Mouse (Mus musculus) limb, embryonic 15.5 days (tissue): ENCODE results near the gene Rflnb. TPM values are rescaled to one million over a fixed set of nuclear protein-coding genes. Genes with fewer than 3 reads are reported as not detected.
"Not testable (repeated sequence)": the region's sequence is repeated elsewhere in the genome, so short reads cannot be mapped to it uniquely, and the experiment has no call there.

Source experiments
- ATAC-seq: fragments of 200-750 bp; cut with Nextera tagmentation; 2 replicates; pipeline ENCODE4 v1.8.0; 2017; ENCODE audit warnings: low read depth, moderate TSS enrichment; ENCODE audit not compliant: insufficient number of reproducible peaks, low FRiP score, low TSS enrichment
- H3K27ac ChIP-seq: fragments of 300-500 bp; sonication (generic); 2 replicates; pipeline ENCODE4 v1.5.1; 2015; ENCODE audit warnings: moderate library complexity, mild to moderate bottlenecking, inconsistent platforms
- H3K27me3 ChIP-seq: fragments of 300-500 bp; sonication (generic); 2 replicates; pipeline ENCODE4 v1.6.1; 2015; ENCODE audit warnings: inconsistent platforms
- H3K36me3 ChIP-seq: fragments of 300-500 bp; sonication (generic); 2 replicates; pipeline ENCODE4 v1.6.1; 2015; ENCODE audit warnings: inconsistent platforms
- H3K4me1 ChIP-seq: fragments of 300-500 bp; sonication (generic); 2 replicates; pipeline ENCODE4 v1.6.1; 2015; ENCODE audit warnings: inconsistent platforms
- H3K4me2 ChIP-seq: fragments of 300-500 bp; sonication (generic); 2 replicates; pipeline ENCODE4 v1.6.1; 2015; ENCODE audit warnings: mild to moderate bottlenecking, inconsistent platforms
- H3K4me3 ChIP-seq: fragments of 300-500 bp; sonication (generic); 2 replicates; pipeline ENCODE4 v1.5.1; 2015; ENCODE audit warnings: mild to moderate bottlenecking, inconsistent platforms
- H3K9ac ChIP-seq: fragments of 300-500 bp; sonication (generic); 2 replicates; pipeline ENCODE4 v1.6.1; 2015; ENCODE audit warnings: inconsistent platforms
- H3K9me3 ChIP-seq: fragments of 300-500 bp; sonication (generic); 2 replicates; pipeline ENCODE4 v1.6.1; 2016; ENCODE audit warnings: inconsistent platforms
- WGBS: fragments of 180-500 bp; shearing (Covaris S2); methylation state at CpG from one replicate; pipeline ENCODE4 v1.1.7; 2015; 5-methylcytosine and 5-hydroxymethylcytosine counted together
- polyA plus RNA-seq: library from polyadenylated mRNA; unstranded; fragments of >200 nt; fragmentation: Nextera tagmentation; extraction: Ambion mirVana; gene quantifications from 2 replicates; pipeline ENCODE4 v1.2.1, GENCODE M21; 2015

Rflnb gene
- polyA plus RNA-seq, 1 experiment from 2014 or later, result 59.4 TPM

- 85% methylated on average over 7 of the region's 7 CpGs for WGBS
- not testable (repeated sequence) for H3K4me2 ChIP-seq, H3K4me3 ChIP-seq, H3K27ac ChIP-seq, H3K9me3 ChIP-seq, H3K9ac ChIP-seq, H3K4me1 ChIP-seq, H3K36me3 ChIP-seq, H3K27me3 ChIP-seq, ATAC-seq
Observed at GRCm38 (mm10) chr11:76004276-76004675, 23.3 kb downstream of the Rflnb start.

- H3K27ac ChIP-seq, result no peak overlapping the region
- H3K4me3 ChIP-seq, result no peak overlapping the region
- no peaks in the 10 kb centered on the region for H3K36me3 ChIP-seq
- H3K4me1 ChIP-seq, result peaks cover 8% of the 10 kb centered on the region; the same call in 1 of the 2 replicates
- H3K9ac ChIP-seq, result no peak overlapping the region
- no peak overlapping the region for H3K4me2 ChIP-seq
- no peaks in the 10 kb centered on the region for H3K9me3 ChIP-seq
- ATAC-seq, result no peak
- peaks cover 6% of the 10 kb centered on the region; the same call in 1 of the 2 replicates for H3K27me3 ChIP-seq
- WGBS, result 54% methylated on average over 3 of the region's 3 CpGs
Observed at GRCm38 (mm10) chr11:76001237-76001878, 26.2 kb downstream of the Rflnb start.

DNA sequence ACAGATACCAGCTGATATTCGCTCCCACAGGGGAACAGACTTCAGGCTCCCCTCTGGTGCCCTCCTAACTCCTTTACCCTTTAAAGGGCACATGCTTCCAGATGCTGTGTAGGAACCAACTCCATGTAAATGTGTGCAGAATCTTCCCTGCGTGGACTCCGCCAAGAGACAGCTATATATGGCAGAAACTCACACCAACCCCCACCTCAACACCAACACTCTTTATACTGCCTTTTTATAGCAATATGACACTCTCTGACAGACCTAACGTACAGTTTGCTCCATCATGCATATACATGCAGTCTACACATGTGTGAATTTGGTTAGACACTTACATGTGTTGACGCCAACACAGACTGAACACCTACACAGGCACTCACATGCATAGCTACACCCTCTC, 26.9 kb downstream of the Rflnb start:
- H3K27ac ChIP-seq, result no peak overlapping the region
- H3K36me3 ChIP-seq, result no peaks in the 10 kb centered on the region
- no peak overlapping the region for H3K4me3 ChIP-seq
- WGBS, result 79% methylated on average over 5 of the region's 5 CpGs
- peaks cover 8% of the 10 kb centered on the region; the same call in 1 of the 2 replicates for H3K4me1 ChIP-seq
- no peak for ATAC-seq
- no peaks in the 10 kb centered on the region for H3K9me3 ChIP-seq
- H3K9ac ChIP-seq, result no peak overlapping the region
- peaks cover 6% of the 10 kb centered on the region; the same call in 1 of the 2 replicates for H3K27me3 ChIP-seq
- no peak overlapping the region for H3K4me2 ChIP-seq

DNA sequence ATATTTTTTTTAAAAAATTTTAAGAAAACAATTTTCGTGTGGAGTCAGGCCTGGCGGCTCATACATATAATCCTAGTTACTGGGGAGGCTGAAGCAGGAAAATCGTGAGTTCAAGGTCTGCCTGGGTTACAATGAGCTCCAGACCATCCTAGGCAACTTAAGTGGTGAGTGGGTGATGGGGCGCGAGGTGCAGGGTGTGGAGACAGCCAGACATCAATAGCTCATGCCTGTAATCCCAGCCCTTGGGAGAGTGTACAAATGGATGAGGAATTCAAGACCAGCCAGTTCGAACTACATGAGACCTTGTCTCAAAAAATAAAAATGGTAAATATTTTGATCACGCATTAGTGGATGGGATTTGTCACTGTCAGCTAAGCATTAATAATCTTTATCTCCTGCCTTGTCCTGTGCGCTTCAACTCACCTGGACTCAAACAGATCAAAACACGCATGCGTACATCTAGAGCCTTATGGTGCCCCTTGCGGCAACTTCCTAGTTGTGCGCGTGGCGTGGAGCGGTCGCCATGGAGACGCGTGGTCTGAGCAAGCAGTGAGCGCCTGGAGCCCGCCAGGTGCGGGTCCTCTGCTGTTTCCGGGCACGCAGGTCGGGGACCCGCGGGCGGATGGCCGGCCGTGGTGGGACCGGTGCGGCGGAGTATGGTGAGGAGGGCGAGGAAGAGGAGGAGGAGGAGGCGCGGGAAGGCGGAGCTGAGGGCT, 28.0 kb downstream of the Rflnb start, which contains the start of gene 1700016K19Rik:
Gene 1700016K19Rik (plus strand): TSS at position 473 of the 716 bp plus-strand sequence.
- Histone ChIP-seq H3K4me1 (peaks cover 8% of the 10 kb centered on the region; the same call in 1 of the 2 replicates), H3K27ac (no peak within 1 kb of the TSS), H3K4me3 (peak within 1 kb of the TSS; percentile 52), H3K9me3 (no peaks in the 10 kb centered on the region), H3K4me2 (peak within 1 kb of the TSS; percentile 77), H3K27me3 (peaks cover 6% of the 10 kb centered on the region; the same call in 1 of the 2 replicates), H3K9ac (peak within 1 kb of the TSS; percentile 27; the same call in 1 of the 2 replicates), H3K36me3 (no peaks in the 10 kb centered on the region)
- WGBS, result 14% methylated on average over 35 of the region's 36 CpGs
- peak; percentile 67; the same call in 1 of the 2 replicates for ATAC-seq

GRCm38 (mm10) chr11:75994357-75994756, 33.2 kb downstream of the Rflnb start:
- no peaks in the 10 kb centered on the region for H3K4me1 ChIP-seq
- H3K9ac ChIP-seq, result no peak overlapping the region
- H3K27ac ChIP-seq, result no peak overlapping the region
- 0 out of 2 replicates have a peak, but pooled peaks cover 3% of the 10 kb centered on the region for H3K27me3 ChIP-seq
- 44% methylated on average over 9 of the region's 9 CpGs for WGBS
- no peak overlapping the region for H3K4me2 ChIP-seq
- no peaks in the 10 kb centered on the region for H3K36me3 ChIP-seq
- H3K4me3 ChIP-seq, result no peak overlapping the region
- H3K9me3 ChIP-seq, result no peaks in the 10 kb centered on the region
- ATAC-seq, result no peak

DNA sequence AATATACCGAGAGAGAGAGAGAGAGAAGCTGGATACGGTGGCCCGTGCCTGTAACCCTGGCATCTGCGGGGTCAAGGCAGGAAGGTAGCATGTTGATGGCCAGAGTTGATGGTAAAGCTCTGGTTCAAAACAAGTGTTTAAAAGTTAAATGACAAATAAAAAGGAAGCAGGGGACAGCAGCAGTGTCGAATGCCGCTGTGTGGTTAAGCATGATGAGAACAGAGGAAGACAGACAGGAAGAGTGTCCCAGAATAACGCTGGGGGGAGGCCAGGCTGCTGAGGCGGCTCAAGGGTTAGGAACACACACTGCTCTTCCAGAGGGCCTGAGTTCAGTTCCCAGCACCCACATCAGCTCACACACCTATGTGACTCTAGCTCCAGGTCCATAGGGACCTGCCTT, 35.1 kb downstream of the Rflnb start:
- ATAC-seq, result no peak
- H3K9me3 ChIP-seq, result no peaks in the 10 kb centered on the region
- WGBS, result 82% methylated on average over 8 of the region's 8 CpGs
- H3K4me2 ChIP-seq, result no peak overlapping the region
- no peaks in the 10 kb centered on the region for H3K36me3 ChIP-seq
- H3K27me3 ChIP-seq, result no peaks in the 10 kb centered on the region
- H3K4me1 ChIP-seq, result no peaks in the 10 kb centered on the region
- H3K4me3 ChIP-seq, result no peak overlapping the region
- H3K27ac ChIP-seq, result no peak overlapping the region
- no peak overlapping the region for H3K9ac ChIP-seq

GRCm38 (mm10) chr11:75991911-75992310, 35.7 kb downstream of the Rflnb start:
- ATAC-seq, result no peak
- Histone ChIP-seq H3K4me1 (no peaks in the 10 kb centered on the region), H3K4me2 (no peak overlapping the region), H3K4me3 (no peak overlapping the region), H3K27me3 (no peaks in the 10 kb centered on the region), H3K36me3 (no peaks in the 10 kb centered on the region), H3K9me3 (no peaks in the 10 kb centered on the region), H3K27ac (no peak overlapping the region), H3K9ac (no peak overlapping the region)
- WGBS, result 88% methylated on average over 8 of the region's 8 CpGs

- 74% methylated on average over 15 of the region's 15 CpGs for WGBS
- H3K4me3 ChIP-seq, result no peak overlapping the region
- no peak for ATAC-seq
- H3K27me3 ChIP-seq, result no peaks in the 10 kb centered on the region
- no peak overlapping the region for H3K27ac ChIP-seq
- no peak overlapping the region for H3K9ac ChIP-seq
- H3K36me3 ChIP-seq, result no peaks in the 10 kb centered on the region
- no peak overlapping the region for H3K4me2 ChIP-seq
- H3K4me1 ChIP-seq, result no peaks in the 10 kb centered on the region
- no peaks in the 10 kb centered on the region for H3K9me3 ChIP-seq
Observed at GRCm38 (mm10) chr11:75990965-75991835, 36.4 kb downstream of the Rflnb start.

DNA sequence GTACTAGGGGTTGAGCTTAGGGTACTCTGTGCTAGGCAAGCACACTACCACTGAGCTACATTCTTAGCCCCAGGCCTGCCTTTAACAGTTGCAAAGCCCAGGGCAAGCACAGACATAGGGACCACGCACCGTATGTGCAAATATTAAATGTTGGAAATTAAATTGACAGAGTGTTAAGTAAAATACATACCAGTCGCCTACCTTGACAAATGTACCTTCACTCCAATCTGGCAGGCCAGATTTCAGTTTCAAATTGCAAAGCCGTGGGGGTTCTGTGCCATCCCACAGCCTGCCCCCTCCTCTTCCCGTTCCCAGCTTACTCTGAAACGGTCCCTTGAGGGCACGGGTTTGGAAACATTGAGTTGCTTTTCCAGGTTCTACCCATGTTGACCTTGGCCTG, 41.6 kb downstream of the Rflnb start:
- Histone ChIP-seq H3K4me2 (no peak overlapping the region), H3K4me3 (no peak overlapping the region), H3K4me1 (no peaks in the 10 kb centered on the region), H3K9ac (no peak overlapping the region), H3K27ac (no peak overlapping the region), H3K9me3 (no peaks in the 10 kb centered on the region), H3K27me3 (no peaks in the 10 kb centered on the region), H3K36me3 (no peaks in the 10 kb centered on the region)
- ATAC-seq, result no peak
- WGBS, result 52% methylated on average over 7 of the region's 7 CpGs

- Histone ChIP-seq H3K27ac (no peak overlapping the region), H3K4me1 (no peaks in the 10 kb centered on the region), H3K4me2 (no peak overlapping the region), H3K27me3 (no peaks in the 10 kb centered on the region), H3K36me3 (no peaks in the 10 kb centered on the region), H3K4me3 (no peak overlapping the region), H3K9ac (no peak overlapping the region), H3K9me3 (no peaks in the 10 kb centered on the region)
- 82% methylated on average over 1 of the region's 1 CpGs for WGBS
- ATAC-seq, result no peak
Observed at GRCm38 (mm10) chr11:75984581-75984980, 43.0 kb downstream of the Rflnb start.

GRCm38 (mm10) chr11:75983194-75983593, 44.4 kb downstream of the Rflnb start:
- Histone ChIP-seq H3K4me1 (no peaks in the 10 kb centered on the region), H3K27me3 (no peaks in the 10 kb centered on the region), H3K9me3 (no peaks in the 10 kb centered on the region), H3K4me3 (no peak overlapping the region), H3K36me3 (no peaks in the 10 kb centered on the region), H3K27ac (no peak overlapping the region), H3K4me2 (no peak overlapping the region), H3K9ac (no peak overlapping the region)
- ATAC-seq, result no peak
- WGBS, result 75% methylated on average over 4 of the region's 4 CpGs
